Mouse (Mus musculus): ENCODE results near the gene Metrn.
A peak's percentile ranks its signal among the peaks of the same experiment; 100 is the strongest.

The Metrn gene

DNA sequence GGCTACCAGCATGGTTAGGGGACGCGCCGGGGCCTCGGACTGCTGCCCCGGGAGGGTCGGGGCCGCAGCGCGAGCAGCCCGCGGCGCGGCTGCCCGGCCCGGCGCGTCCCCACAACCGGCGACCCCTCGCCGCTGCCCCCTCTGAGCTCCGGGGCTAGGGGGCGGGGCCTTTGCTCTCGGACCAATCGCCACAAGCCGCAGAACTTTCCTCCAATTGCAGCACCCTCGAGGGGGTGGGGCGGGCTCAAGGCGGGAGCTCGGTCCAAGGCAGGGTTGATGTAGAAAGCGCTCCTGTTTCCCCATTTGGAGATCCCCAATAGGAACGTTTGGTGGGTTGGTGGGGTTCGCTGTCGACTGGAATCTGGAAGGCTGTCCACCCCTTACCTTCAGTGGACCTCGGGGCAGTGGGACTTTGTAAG, at the start of gene Metrn:
Gene Metrn, minus strand, starts transcription at position 186 of the 419 bp plus-strand sequence.
- peak; percentile 65 for DNase-seq

DNA sequence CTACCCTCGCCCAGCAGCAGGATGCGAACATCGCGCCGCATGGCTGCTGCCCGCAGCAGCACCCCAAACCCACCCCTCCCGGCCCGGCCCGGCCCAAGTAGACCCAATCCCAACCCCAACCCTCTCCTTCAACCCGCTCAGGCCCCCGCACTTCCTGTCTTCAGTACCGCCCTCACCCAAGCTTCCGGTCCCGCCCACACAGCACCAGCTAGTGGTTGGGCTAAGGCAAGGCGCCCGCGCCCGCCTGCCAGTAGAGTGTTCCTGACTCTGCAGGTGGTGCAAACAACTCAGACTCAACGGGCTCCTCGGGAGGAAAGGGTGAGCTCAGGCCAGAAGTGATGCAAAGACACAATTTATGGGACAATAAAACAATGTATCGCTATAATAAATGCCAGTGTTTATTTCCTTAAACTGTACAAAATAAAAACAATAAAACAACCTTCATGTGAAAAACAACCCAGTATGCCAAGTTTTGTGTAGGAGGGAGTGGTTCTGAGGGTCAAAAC, 47.5 kb upstream of the Metrn start, which contains the start of gene Rhot2:
Gene Rhot2, minus strand, starts transcription at position 456 of the 506 bp plus-strand sequence.
- DNase-seq, result peak; percentile 90

GRCm38 (mm10) chr17:25843636-25844395, 46.9 kb upstream of the Metrn start:
- peak; percentile 61 for DNase-seq

- no peak for DNase-seq
These were observed 46.2 kb upstream of the Metrn start for GRCm38 (mm10) chr17:25843122-25843521.

DNA sequence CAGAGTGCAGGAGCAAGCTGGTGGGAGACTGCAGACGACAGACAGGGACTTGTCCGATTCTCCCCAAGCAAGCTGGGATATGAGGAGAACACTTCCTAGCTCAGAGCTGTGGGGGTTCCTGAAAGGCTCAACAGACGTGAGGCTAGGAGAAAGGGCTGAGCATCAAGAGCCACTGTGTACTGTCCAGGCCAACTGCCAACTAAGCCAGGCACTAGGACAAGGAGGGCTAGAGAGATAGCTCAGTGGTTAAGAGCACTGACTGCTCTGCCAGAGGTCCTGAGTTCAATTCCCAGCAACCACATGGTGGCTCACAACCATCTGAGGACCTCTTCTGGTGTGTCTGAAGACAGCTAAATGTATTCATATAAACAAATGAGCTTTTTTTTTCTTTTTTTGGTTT, 45.6 kb upstream of the Metrn start:
- no peak for DNase-seq

DNA sequence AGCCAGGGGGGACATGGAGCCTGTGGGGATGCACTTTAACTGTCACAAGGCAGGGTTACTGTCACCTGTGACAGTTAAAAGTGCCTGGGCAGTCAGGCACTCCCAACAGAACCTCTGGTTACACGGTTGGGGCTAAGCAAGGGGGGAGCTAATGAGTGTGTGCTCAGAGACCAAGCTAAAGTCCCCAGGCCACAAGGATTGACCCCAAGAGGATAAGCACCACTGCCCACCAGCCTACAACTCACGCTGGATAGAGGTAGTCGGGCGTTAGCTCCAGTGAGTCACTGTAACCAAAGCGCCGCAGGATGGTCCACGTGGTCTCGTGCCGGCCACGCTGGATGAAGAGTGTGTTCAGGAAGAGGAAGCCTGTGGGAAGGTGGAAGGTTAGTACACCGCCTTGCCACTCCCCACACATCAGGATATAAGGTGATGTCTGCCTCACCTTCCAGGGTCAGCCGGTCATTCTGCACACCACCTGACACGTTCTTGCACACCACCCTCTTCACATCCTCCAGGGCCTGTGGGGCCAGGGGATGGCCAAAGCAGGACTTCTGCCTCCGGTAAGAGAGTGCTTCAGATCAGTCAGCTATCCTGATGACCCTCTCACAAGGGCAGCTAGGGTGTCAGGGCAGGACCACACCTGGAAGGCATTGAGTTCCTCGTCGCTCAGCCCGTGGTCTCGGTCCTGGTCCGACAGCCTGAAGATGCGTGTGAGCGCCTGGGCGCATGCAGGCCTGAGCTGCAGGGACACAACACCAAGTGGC, 44.4 kb upstream of the Metrn start, which contains the start of gene Gm20683:
Gene Gm20683, minus strand, starts transcription at position 647 of the 764 bp plus-strand sequence.
- no peak for DNase-seq

- DNase-seq, result no peak
These were observed 43.6 kb upstream of the Metrn start for GRCm38 (mm10) chr17:25840519-25840918.

- DNase-seq, result no peak
These were observed 42.7 kb upstream of the Metrn start for GRCm38 (mm10) chr17:25839455-25840235.

DNA sequence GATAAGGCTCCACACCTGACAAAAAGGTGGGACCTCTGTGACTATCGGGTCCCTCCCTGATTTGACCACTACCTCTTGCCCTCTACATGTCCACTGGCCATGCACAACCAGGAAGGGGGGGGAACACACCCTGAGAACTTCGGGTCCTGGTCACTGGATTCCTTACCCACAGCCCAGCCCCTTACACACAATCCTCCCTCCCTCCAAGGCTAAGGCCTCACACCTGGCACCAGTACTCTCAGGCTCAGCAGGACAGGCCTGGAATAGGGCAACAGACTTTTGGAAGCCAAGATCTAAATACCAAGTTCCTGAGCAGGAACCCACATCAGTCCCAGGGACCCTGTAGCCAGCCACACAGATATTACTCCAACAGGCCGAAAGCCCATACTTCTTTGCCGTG, 42.0 kb upstream of the Metrn start:
- DNase-seq, result no peak

- DNase-seq, result no peak
These were observed 40.6 kb upstream of the Metrn start for GRCm38 (mm10) chr17:25837533-25837932.

DNA sequence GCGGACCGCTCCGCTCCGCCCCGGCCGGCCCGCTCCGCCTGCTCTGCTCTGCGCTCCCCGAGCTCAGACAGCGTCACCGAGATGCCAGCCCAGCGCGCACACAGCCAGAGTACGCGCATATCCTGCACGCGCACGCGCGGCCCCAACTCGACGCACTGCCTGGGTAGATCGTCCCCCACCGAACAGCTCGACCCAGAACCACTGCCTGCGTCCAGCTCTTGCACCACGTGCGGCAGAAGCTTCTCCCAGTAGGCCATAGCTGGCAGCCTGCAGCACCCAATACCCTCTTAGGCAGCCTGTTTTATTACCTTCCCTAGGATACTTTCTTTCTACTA, 40.1 kb upstream of the Metrn start, which contains the start of gene Rhbdl1:
Gene Rhbdl1, minus strand, starts transcription at position 220 of the 335 bp plus-strand sequence.
- peak; percentile 84 for DNase-seq

- no peak for DNase-seq
These were observed 39.6 kb upstream of the Metrn start for GRCm38 (mm10) chr17:25836397-25837075.

DNA sequence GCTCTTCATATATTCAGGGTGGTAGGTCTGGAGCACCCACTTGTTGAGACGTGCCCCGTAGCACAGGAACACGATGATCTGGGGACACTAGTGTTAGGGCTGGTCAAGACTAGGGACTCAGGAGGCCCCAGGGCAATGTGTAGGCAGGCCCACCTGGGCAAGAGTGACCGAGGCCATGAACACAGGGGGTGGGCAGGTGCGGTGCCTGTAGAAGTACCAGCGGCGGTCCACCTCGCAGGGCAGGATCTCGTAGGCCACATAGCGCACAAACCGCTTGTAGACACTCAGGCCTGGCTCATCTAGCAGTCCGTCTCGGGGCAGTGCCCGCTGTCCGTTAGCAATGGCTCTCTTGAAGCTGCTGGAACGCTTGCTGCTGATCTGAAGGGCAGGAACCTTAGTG, 38.9 kb upstream of the Metrn start:
- DNase-seq, result no peak

GRCm38 (mm10) chr17:25835301-25835700, 38.4 kb upstream of the Metrn start:
- DNase-seq, result no peak

GRCm38 (mm10) chr17:25834595-25835222, 37.8 kb upstream of the Metrn start:
- peak; percentile 59 for DNase-seq

GRCm38 (mm10) chr17:25833961-25834594, 37.1 kb upstream of the Metrn start:
- peak; percentile 52 for DNase-seq

DNA sequence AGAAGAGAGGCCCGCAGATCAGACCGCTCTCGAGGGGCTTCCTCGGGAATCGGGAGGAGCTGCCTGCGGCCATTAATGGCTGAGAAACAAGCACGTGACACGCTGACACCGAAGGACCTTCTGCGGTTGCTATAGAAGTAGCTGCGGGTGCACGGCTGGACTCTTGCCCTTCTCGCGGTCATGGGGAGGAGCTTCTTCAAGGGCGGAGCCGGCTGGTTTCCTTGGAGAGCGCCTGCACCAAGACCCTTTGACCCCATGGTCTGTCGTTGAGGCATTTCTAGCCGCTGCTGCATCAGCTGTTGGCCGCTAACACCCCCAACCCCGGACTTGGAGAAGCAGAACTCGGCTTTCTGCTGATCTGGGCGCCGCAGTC, 36.3 kb upstream of the Metrn start, which contains the start of gene Stub1:
Gene Stub1, minus strand, starts transcription at position 114 of the 373 bp plus-strand sequence.
- no peak for DNase-seq

GRCm38 (mm10) chr17:25832436-25833290, 35.7 kb upstream of the Metrn start:
- DNase-seq, result peak; percentile 99

DNA sequence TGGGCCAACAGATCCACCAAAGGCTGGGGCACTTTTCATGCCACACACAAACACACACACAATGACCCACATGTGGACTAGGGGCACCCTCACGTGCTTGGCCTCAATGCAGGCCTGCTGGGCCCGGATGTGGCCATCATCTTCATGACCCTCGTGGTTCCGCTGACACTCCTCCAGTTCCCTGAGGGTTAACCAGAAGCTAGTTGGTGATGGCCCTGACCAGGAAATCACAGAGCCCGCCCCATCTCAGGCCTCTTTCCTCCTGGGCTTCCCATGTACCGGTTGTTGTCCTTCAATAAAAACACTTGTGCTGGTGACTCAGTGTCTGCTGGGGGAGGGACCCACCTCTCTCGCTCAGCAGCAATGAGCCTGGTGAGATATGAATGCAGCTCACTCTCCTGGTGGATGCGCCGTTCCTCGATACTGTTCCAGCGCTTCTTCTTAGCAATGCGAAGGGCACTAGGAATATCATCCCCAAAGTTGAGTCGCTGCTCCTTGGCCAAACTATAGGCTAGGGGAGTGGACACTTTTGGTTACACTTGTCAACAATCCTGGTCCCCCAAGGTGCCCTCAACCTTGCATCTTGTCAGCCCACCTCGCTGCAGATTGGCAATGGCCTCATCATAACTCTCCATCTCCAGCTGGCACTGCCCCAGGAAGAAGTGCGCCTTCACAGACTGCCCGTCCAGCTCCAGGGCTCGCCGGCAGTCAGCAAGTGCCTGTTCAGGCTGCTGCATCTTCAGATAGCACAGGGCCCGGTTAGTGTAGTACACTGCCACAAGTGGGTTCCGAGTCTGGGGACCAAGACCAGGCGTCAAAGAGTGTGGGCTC, 34.7 kb upstream of the Metrn start:
- peak; percentile 64 for DNase-seq
